Mouse (Mus musculus) embryo, embryonic 11 days (tissue): ENCODE measurements around the gene Sytl3.
"Not testable (repeated sequence)": the region's sequence is repeated elsewhere in the genome, so short reads cannot be mapped to it uniquely, and the experiment has no call there.

Experiments
- DNase-seq: peaks from one replicate; pipeline ENCODE4 v3.0.0-alpha.2; 2015

Sytl3 gene

GRCm38 (mm10) chr17:6647452-6647851 is 11.4 kb upstream of the Sytl3 start:
- not testable (repeated sequence) for DNase-seq

- DNase-seq, result not testable (repeated sequence)
These were observed 7.9 kb upstream of the Sytl3 start for GRCm38 (mm10) chr17:6650904-6651565.

GRCm38 (mm10) chr17:6653341-6653946 is 5.4 kb upstream of the Sytl3 start:
- DNase-seq, result not testable (repeated sequence)

GRCm38 (mm10) chr17:6655087-6655511 is 3.8 kb upstream of the Sytl3 start:
- peak; percentile 92 for DNase-seq

- peak; percentile 28 for DNase-seq
These were observed 3.2 kb upstream of the Sytl3 start, which contains the start of gene Dynlt1f for GRCm38 (mm10) chr17:6655567-6656281. Dynlt1f (minus strand) TSS chr17:6655900.

GRCm38 (mm10) chr17:6656471-6656870 is 2.4 kb upstream of the Sytl3 start:
- DNase-seq, result not testable (repeated sequence)

- not testable (repeated sequence) for DNase-seq
These were observed 1.7 kb downstream of the Sytl3 start for GRCm38 (mm10) chr17:6660589-6660988.

- peak; percentile 31 for DNase-seq
These were observed 2.4 kb downstream of the Sytl3 start for GRCm38 (mm10) chr17:6661093-6661816.

- DNase-seq, result not testable (repeated sequence)
These were observed 3.9 kb downstream of the Sytl3 start for GRCm38 (mm10) chr17:6662840-6663239.

- not testable (repeated sequence) for DNase-seq
These were observed 6.5 kb downstream of the Sytl3 start for GRCm38 (mm10) chr17:6665389-6665788.

GRCm38 (mm10) chr17:6668522-6668921 is 9.6 kb downstream of the Sytl3 start:
- DNase-seq, result not testable (repeated sequence)

GRCm38 (mm10) chr17:6674297-6674696 is 15.4 kb downstream of the Sytl3 start:
- DNase-seq, result not testable (repeated sequence)

GRCm38 (mm10) chr17:6678063-6678462 is 19.2 kb downstream of the Sytl3 start:
- not testable (repeated sequence) for DNase-seq

GRCm38 (mm10) chr17:6681721-6682120 is 22.8 kb downstream of the Sytl3 start:
- not testable (repeated sequence) for DNase-seq

GRCm38 (mm10) chr17:6683702-6684101 is 24.8 kb downstream of the Sytl3 start:
- not testable (repeated sequence) for DNase-seq

GRCm38 (mm10) chr17:6684464-6685287 is 25.8 kb downstream of the Sytl3 start:
- DNase-seq, result not testable (repeated sequence)

GRCm38 (mm10) chr17:6685288-6685818 is 26.5 kb downstream of the Sytl3 start:
- DNase-seq, result not testable (repeated sequence)

GRCm38 (mm10) chr17:6686299-6686971 is 27.5 kb downstream of the Sytl3 start:
- DNase-seq, result not testable (repeated sequence)

- DNase-seq, result not testable (repeated sequence)
These were observed 30.5 kb downstream of the Sytl3 start for GRCm38 (mm10) chr17:6689344-6689743.

GRCm38 (mm10) chr17:6691596-6691995 is 32.7 kb downstream of the Sytl3 start:
- peak; percentile 58 for DNase-seq

GRCm38 (mm10) chr17:6695712-6696111 is 36.8 kb downstream of the Sytl3 start:
- DNase-seq, result not testable (repeated sequence)
